Mouse (Mus musculus): Measurements from ENCODE around the gene Mkrn3. TPM values are rescaled to one million over a fixed set of nuclear protein-coding genes. Genes with fewer than 3 reads are reported as not detected.

Mkrn3 gene
- total RNA-seq (2022) = under 1 TPM; 0.19 to 0.50 (median 0.36) TPM

DNA sequence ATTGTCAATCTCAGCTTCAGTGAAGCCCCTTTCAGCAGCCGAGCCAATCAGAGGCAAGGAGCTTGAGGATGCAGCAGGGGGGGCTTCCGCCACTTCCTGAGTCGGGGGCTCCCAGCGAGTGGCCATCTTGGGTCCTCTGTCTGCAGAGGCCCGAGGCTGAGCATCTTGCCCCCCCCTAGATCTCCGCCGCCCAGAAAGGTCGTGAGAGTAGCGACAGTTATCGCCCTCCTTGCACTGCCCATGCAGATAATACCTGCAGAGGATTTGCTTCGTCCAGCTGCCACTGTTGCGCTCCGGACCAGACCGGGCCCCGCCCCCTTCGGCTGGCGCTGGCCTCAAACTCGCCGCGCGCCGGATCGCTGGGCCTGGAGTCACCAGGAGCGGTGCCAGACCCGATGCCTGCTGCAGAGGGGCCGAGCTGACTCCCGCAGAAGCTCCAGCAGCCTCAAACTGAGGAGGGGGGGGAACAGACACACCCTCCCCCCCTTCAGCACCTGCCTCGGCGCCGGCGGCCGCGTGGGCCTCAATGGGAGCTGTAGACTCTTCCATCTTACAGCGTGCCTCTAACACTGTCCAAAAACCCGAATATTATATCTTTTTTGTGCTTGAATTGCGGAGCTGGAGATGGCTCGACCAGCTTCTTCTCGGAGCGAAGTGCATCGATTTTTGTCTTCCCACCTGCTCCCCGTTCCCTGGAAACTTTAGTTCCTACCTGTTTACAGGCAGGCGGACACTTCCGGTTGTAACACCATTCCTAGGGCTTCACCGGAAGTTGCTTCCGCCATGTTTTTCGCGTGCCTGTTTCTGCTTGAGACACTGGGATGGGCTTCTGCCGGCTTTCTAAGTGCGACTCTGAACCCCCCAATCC, at the start of gene Mkrn3:
Gene Mkrn3 (minus strand): TSS at position 647 of the 868 bp plus-strand sequence.
- peak; percentile 73 for DNase-seq (ENCODE audit: low spot score)

DNA sequence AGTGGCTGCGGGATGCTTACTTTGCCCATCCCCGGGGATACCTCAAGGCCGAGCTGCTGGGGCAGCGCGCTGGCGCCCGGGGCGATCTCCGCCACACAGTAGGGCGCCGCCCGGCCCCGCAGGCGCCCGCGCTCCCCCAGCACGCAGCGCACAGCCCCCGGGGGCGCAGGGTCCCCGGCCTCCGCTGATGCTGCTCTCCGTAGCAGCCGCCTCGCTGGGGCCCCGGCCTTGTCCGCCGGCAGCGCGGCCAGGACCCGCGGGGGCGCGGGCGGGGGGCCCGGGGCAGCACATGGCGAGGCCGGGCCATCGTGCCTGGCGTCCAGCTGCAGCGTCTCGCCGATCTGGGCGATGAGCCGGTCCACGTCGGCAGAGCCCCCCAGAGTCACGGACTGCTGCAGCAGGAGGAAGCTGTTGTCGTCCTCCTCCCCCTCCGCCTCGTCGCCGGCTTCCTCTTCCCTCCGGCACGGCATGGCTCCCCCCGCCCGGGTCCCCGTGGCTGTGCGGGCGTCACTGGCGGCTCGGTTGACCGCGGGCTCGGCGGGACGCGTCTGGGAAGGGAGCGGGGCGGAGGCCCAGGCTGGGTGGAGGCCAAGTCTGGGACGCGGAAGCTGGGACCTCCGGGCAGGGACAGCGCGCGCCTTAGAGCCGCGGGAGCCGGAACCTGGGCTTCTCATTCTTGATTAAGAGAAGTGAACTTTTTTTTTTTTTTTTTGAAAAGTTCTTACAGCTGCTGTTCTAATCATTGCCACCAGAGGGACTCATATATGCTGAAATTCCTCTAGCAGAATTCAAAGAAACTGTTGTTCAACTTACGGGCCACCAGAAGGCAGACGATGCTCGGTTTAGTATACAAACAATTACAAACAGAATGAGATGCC, 44.2 kb upstream of the Mkrn3 start, which contains the start of gene Peg12:
Gene Peg12 (minus strand): TSS at position 633 of the 878 bp plus-strand sequence.
- peak; percentile 48 for DNase-seq (ENCODE audit: low spot score)

DNA sequence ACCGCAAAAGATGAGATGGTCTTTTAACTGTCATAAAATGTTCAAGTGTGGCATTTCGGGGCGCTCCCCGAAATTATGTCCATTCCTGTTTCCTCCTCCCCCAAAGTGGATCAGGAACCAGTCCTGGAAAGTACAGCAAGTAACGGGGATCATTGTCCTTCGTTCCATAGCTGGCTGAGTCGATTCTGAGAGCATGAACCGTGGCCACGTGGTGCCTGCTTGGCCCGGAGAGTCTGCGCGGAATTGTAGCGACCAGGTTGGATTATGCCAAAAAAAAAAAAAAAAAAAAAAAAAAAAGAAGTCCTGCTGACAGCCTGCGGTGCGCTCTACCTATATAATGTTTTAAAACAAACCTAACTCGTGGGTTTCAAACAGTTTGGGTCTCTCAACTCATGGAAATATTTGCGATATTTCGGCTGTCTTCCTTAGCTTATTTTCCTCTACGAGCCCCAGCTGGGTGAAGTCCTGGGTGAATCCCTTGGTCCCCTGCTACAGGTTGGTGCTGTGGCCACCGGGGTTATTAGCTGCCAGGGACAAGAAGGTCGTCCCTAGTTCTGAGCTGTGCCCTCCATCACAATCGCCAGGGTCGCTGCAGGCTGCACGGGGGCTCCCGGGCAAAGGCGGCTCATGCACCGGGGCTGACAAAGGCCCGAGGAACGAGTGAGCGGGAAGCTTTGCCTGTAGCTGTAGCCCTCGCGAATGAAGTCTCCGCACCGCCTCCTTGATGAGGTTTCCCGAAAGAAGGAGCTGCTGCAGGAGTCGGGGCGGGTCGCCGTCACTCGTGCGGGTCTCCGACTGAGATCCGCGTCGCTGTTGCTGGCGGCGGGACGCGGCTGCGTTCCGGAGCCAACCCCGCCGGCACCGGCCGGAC, 43.3 kb upstream of the Mkrn3 start:
- DNase-seq (ENCODE audit: low spot score) = peak; percentile 10

DNA sequence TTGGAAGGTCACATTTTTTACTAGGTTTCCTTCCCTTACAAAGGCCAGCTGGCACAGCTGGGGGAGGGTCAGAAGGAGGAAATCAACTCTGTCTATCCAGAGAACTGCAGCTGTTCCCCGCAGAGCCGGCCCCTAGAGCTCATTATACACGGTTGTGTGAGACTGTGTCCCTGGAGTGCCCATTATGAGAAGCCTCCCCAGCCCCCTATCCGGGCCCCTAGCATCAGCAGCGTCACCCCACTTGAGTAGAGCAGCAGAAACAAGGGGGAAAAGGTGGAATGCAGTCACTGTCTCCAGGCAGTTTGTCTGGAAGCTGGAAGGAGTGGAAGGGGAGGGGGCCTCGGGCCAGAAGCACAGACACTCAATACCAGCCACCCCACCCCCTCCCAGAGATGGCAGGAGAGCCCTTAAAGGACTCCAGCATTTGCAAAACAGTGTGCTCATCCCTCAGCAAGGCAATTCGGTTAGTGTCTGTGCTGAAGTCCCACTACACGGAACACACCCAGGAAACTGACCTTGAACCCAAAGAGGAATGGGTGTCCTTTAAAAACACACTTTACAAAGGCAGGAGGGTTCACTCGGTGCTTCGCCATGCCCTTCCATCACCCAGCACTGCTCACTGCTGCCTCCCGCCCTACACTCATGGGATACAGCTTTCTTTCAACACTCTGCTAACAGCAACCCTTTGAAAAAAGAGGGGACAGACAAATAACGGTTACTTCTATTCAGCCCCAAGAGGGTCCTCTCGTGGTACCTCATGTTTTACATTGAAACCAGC, 42.5 kb upstream of the Mkrn3 start:
- DNase-seq (ENCODE audit: low spot score) = peak; percentile 2

DNA sequence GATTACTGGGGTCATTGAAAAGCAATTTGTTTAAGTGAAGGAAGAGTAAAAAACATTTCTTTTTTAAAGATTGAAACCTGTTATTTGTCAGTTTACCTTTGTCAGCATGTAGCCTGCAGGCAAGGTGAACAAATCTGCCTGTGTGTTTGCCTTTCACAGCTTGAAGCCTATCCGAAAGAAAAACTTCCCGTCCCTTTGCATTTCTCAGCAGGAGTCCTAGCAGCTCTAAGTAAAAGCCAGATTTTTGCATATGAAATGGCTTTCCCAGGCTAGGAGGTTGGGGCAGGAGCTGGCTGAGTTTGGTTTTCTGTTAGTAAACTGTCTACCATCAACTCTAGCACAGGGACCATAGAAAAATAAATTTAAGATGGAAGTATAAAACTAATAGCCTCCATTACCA, 32.4 kb upstream of the Mkrn3 start:
- DNase-seq (ENCODE audit: low spot score) = no peak

DNA sequence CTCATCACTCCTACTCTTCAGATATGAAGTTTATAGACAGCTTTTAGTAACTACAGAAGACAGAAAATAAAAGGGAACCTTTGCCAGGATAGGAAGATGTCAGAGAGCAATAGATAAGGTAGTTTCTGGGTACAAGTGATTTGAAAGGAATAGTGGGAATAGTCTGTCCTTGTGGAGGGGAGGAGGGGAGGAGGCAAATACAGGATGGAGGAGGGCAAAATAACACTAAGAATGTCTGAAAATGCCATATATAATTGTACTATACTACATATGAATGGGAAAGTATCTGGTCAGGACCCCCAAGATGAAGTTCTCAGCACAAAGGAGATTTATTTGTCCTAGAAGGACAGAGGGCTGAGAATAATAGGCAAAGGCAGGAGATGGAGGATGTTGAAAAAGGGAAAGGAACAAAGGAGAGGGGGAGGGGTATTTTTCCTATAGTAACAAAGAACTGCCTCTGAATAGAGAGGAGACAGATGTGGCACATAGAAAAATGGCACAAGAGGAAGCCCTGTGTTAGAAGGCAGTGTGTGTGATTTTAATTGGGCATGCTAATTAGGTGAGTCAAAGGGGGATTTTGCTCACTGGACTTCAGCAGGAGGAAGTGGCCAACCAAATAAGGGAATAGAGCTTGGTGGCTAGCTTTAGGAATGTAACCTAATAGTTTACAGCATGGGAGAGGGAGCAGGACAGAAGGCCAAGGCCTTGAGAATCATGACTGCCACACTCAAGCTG, 25.7 kb upstream of the Mkrn3 start:
- DNase-seq (ENCODE audit: low spot score) = no peak

DNA sequence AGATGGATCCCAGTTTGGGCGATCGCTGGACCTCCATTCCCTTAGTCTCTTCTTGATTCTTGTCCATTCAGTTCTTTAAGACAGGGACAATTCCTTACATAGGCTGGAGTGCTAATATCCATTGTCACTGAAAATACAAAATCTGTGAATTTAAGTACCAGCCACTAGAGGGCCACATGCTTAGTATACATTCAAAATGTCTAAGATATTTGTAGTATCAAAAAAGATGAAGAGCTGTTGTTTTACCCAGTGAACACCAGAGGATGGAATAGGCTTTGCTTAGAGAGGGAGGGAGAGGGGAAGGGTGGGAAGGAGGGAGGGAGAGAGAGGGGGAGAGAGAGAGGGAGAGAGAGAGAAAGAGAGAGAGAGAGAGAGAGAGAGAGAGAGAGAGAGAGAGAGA, 16.5 kb upstream of the Mkrn3 start:
- no peak for DNase-seq (ENCODE audit: low spot score)

DNA sequence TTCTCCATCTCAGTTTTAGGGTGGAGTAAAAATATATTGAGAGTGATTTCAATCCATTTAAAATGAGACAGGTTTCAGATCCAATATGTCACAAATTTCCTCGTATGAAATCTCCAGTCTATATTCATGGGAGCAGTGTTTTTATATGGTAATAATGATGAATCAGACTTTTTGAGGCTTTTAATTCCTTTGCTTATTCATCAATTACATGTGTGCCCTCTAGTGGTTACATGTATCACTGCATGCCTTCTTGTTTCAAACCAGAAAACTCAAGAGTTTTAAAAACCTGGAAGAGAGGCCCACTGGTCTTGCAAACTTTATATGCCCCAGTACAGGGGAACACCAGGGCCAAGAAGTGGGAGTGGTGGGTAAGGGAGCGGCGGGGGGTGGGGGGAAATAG, 13.3 kb upstream of the Mkrn3 start:
- DNase-seq (ENCODE audit: low spot score) = no peak

DNA sequence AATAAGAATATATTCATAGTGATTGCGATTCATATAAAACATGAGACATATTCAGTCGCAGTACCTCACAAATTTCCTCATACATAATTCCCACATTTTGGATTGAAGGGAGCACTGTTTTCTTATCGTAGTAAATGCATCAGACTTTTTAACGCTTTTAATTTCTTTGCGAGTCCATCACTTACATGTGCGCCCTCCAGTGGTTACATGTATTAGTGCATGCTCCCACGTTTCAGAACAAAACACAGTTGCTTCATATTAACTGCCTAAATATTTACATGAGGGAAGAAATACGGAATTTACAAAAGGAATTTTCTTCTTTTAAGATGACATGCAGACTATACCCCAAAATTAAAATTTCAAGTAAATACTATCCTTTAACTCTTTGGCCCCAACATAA, 8.4 kb upstream of the Mkrn3 start:
- peak; percentile 9 for DNase-seq (ENCODE audit: low spot score)

DNA sequence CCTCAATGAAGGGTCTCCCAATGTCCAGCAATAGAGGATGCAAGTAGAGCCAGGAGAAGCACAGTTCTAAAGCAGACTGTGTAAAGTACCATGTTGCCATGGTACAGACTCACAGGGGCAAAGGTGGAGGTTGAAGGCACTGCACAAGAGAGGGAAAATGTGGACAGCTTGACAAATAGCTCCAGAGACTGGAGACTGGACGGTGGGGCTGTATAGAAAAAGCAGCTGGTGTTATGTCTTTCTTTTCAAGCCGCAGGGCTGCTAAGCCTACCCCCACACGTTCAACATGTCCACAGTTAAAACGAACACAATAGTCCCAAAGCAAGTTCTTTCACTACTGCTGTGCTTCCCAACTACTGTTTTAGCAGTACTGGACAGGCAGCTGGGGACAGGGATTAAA, 3.3 kb upstream of the Mkrn3 start:
- no peak for DNase-seq (ENCODE audit: low spot score)

DNA sequence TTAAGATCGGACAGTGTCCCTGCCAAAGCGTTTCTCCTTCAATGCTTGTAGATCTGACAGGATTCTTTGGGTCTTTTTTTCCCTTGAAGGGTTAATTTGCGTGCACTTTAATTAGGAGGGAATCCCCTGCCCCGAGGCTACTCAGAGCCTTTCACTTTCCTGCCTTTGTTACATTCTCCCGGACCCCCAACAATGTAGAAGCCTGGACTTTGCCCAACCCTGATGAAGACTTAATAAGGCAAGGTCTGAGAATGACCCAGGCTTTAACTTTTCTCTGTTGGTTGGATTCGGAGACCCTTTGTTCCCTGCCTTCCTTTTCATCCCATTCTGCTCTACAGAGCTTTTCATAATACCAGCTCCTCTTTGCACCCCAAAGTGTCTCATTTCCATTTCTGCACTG, 627 bp upstream of the Mkrn3 start:
- DNase-seq (ENCODE audit: low spot score) = no peak

DNA sequence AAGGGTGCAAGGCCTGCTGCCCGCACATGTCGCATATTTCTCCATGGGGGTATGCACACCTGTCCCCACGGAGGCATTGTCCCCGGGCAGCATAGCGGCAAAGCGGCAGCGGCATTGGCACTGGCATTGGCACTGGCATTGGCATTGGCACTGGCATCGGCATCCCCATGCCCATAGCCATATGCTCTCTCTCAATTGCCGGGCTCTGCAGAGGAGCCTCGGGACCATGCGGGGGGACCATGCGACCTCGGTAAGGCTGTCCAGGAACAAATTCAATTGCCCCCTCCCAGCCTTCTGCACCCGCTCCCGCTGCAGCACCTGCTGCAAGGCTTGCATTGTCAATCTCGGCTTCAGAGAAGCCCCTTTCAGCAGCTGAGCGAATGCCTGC, 840 bp downstream of the Mkrn3 start:
- no peak for DNase-seq (ENCODE audit: low spot score)

DNA sequence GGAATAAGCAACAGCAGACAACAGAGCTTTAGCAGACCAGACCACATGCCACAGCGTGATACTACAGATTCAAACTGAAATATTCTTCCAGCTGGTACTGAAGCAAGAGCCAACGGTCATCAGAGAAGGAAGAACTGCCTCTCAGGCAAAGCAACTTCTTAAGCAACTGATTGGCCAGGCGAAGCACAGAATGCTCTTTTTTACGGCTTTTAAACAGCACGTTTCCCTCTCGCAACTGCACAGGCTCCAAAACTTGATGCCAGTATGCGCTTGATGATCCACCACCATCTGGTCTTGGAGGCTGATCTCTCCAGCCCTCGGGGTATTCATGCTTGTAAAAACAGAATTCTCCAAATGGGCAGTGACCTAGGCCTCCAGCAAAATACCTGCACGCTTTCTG, 1.6 kb downstream of the Mkrn3 start:
- DNase-seq (ENCODE audit: low spot score) = no peak

DNA sequence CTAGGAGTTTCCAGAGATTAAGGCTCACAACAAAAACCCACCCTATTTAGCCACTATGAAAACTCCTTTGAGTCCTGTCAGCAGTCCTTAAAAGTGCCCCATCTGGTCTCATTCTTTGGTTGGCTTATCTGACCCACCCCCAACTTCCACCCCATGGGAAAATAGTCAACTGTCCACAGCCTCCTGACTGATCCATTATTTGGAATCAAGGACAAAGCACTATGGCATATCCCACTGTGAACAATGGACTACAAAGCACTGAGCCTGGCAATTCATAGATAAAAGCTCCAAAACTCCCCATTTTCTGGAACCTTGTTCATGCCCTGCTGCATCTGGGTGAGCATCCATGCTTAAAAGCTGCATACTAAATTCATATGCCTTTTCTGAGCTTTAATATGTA, 3.8 kb downstream of the Mkrn3 start:
- no peak for DNase-seq (ENCODE audit: low spot score)

DNA sequence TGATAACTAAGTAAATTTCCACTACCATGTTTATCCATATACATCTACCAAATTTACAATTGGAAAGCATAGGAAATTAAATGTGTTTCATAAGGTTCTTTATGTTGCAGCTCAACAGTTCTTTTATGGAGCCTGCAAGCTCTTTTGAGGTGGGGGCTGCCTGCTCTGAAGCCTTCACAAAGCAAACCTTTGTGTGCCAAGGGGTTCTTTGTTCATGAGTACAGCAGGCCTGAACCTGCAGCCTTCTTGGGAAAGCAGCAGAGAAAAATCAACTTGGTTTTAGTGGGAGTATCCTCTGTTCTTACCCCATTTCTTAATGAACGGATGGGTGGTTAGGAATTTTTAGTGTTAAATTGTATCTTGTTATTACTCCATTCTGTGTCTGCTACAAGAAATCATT, 4.7 kb downstream of the Mkrn3 start:
- DNase-seq (ENCODE audit: low spot score) = no peak

DNA sequence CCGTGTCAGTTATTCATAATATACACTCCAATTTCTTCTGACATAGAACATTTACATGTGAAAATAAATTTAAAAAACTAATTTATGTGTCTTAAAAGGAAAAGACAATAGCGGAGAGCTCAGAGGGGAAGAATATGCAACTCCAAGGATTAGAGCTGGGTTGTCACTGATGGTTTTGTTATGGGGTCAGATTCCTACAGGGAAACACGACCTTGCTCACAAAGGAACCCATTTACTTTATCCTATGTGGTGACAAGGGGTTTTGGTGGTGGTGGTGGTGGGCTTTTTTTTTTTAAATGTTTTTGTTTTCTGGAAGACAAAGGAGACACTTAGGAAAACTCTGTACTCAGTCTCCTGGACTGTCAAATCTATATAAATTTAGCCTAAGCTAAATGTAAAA, 12.1 kb downstream of the Mkrn3 start:
- DNase-seq (ENCODE audit: low spot score) = no peak

DNA sequence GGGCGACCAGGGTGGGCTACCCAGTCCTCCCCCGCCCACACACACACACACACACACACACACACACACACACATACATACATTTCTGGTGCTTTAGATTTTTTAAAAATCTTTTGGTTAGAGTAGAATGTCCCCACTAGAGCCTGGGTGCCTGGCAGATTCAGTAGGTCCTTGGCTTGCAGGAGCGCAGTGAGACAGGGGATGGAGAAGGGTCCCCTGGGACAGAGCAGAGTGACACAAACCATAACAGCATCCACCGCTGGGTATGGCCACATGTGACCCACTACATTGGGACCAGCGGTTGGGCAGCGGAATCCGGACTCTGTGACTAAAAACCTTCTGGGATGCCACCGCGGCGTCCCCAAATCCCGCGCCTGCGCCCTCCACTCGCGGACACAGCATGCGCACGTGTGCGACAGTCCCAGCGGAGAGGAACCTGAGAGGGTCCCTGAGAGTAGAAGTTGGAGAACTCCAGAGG, 13.3 kb downstream of the Mkrn3 start:
- no peak for DNase-seq (ENCODE audit: low spot score)

DNA sequence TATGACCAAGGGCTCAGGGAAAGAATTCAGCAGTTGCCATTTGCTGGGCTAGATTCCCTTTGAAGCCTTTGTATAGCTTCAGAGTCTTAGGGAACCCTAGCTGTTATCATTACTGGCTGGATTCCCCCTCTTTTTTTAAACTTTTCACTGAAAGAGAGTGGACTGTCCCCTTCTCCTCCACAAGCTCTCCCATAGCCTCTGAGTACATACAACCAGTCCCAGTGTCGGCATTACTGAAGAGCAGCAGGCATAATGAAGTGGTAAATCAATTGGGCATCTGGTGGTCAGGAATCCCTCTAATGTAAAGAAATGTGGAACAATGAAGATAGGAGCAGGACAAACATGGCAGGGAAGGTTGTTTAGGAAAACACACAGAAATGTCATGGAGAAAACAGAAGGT, 27.7 kb downstream of the Mkrn3 start:
- DNase-seq (ENCODE audit: low spot score) = no peak

DNA sequence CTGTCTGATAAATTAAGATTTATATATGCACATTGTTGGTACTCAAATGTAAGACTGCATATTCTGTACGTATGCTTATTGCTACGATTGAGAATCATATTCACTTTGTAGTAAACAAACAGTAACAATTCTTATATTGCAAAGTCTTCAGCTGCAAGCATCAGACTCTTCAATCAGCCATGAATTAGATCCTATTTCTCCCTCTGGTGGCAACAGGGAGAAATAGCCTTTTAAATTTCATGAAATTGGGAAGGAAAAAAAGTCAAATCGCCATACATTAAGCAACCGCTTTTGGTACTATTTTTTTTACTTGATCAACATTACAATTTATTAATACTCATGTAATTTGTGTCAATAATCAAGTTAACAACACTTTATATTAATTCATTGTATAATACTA, 31.6 kb downstream of the Mkrn3 start:
- no peak for DNase-seq (ENCODE audit: low spot score)

DNA sequence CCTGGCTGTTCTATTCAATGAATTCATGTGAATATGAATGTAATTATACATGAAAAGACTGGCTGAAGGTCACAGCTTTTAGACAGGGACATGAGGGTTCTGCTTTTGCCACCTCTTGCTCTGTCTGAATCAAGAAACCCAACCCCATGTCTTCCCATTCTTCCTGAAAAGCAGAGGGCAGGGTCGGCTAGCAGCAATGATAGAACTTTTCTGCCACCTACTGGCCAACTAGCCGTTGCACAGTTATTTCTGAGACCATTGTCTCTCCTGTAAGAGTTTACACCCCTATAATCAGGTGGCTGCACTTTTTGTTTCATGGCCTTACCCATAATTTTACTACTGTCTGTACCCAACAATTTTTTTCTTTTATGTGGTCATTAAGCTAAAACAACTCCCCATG, 37.5 kb downstream of the Mkrn3 start:
- DNase-seq (ENCODE audit: low spot score) = peak; percentile 35
